Mouse (Mus musculus) forebrain, embryonic 11.5 days (tissue): ENCODE measurements at regions not wholly inside any gene's neighbourhood (a gene's known extent, or its start where the extent isn't known, plus 50 kb on each side); places are given as distances from the start of the nearest gene placed in this dataset.

Experiments
- ATAC-seq: fragments of 200-750 bp; cut with Nextera tagmentation; replicated peaks from 2 replicates; pipeline ENCODE4 v1.8.0; 2017; ENCODE audit warnings: moderate TSS enrichment; ENCODE audit not compliant: low FRiP score
- DNase-seq: peaks from one replicate; pipeline ENCODE4 v3.0.0-alpha.2; 2017; ENCODE audit warnings: low spot score
- H3K27ac ChIP-seq: fragments of 300-500 bp; sonication (generic); 2 replicates; pipeline ENCODE4 v1.5.1; 2014; ENCODE audit warnings: low read depth, low read length
- H3K27me3 ChIP-seq: fragments of 300-500 bp; sonication (generic); 2 replicates; pipeline ENCODE4 v1.6.1; 2014; ENCODE audit warnings: mild to moderate bottlenecking, low read length, mixed read lengths; ENCODE audit not compliant: control insufficient read depth, insufficient read depth
- H3K36me3 ChIP-seq: fragments of 300-500 bp; sonication (generic); 2 replicates; pipeline ENCODE4 v1.6.1; 2014; ENCODE audit warnings: mild to moderate bottlenecking, low read length, moderate library complexity, mixed read lengths; ENCODE audit not compliant: control insufficient read depth, insufficient read depth
- H3K4me1 ChIP-seq: fragments of 300-500 bp; sonication (generic); replicated peaks from 2 replicates; pipeline ENCODE4 v1.6.1; 2014; ENCODE audit warnings: low read length, mixed read lengths; ENCODE audit not compliant: control insufficient read depth, insufficient read depth
- H3K4me2 ChIP-seq: fragments of 300-500 bp; sonication (generic); 2 replicates; pipeline ENCODE4 v1.6.1; 2014; ENCODE audit warnings: low read depth, mild to moderate bottlenecking, low read length, moderate library complexity, mixed read lengths; ENCODE audit not compliant: severe bottlenecking
- H3K4me3 ChIP-seq: fragments of 300-500 bp; sonication (generic); 2 replicates; pipeline ENCODE4 v1.5.1; 2014; ENCODE audit warnings: low read depth, low read length
- H3K9ac ChIP-seq: fragments of 300-500 bp; sonication (generic); 2 replicates; pipeline ENCODE4 v1.6.1; 2014; ENCODE audit warnings: low read length
- H3K9me3 ChIP-seq: fragments of 300-500 bp; sonication (generic); 2 replicates; pipeline ENCODE4 v1.6.1; 2016; ENCODE audit warnings: low read length, mixed read lengths; ENCODE audit not compliant: control insufficient read depth
- WGBS: fragments of 180-500 bp; shearing (Covaris S2); extraction: QIAGEN DNeasy Blood & Tissue Kit; methylation state at CpG from one replicate; pipeline ENCODE4 v1.1.7; 2014; 5-methylcytosine and 5-hydroxymethylcytosine counted together

DNA sequence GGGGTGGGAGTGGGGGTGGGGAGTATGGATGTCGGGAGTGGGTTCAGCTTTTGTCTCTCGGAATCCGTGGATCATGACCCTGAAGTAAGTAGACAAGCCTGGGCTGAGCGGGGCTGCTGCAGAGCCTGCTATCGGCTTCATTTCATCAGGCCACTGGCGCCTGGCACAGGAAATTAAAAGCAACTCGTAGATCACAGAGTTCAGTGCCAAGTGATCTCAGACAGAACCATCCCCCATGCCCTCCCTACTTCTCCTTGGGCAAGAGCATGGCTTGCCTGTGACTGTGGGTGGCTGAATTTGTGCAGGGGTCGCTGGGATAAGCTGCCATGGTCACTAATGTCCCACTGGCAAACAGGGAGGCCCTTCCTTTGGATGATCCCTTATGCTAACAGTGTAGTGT is 161.3 kb upstream of the Il12b start:
- Histone ChIP-seq H3K9ac (no peak overlapping the region), H3K9me3 (no peaks in the 10 kb centered on the region), H3K36me3 (no peaks in the 10 kb centered on the region), H3K27ac (no peak overlapping the region), H3K27me3 (no peaks in the 10 kb centered on the region), H3K4me3 (no peak overlapping the region), H3K4me2 (no peak overlapping the region), H3K4me1 (no peaks in the 10 kb centered on the region)
- DNase-seq = no peak
- 86% methylated on average over 8 of the region's 8 CpGs for WGBS
- no peak for ATAC-seq

DNA sequence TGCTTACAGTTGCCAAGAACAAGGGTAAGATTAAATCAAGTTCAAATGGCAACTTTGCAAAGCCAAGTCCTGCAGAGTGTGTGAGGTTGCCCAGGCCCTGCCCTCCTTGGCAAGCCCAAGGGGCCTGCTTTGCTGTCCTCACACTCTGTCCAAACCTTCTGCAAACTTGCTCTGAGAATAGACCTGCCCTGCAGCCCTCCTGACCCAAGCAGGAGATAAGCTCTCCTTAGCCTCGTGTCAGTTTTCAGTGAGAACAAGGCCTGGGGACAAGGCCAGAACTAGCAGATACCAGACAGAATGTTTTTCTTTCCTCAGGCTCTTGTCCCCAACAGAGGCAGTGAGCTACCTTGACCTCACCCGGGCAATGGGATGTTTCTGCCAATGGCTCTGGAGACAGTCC is 156.7 kb upstream of the Il12b start:
- Histone ChIP-seq H3K27ac (no peak overlapping the region), H3K4me1 (no peaks in the 10 kb centered on the region), H3K36me3 (no peaks in the 10 kb centered on the region), H3K9me3 (no peaks in the 10 kb centered on the region), H3K9ac (no peak overlapping the region), H3K4me2 (no peak overlapping the region), H3K4me3 (no peak overlapping the region), H3K27me3 (no peaks in the 10 kb centered on the region)
- DNase-seq (no peak), ATAC-seq (no peak)
- 66% methylated on average over 2 of the region's 2 CpGs for WGBS

DNA sequence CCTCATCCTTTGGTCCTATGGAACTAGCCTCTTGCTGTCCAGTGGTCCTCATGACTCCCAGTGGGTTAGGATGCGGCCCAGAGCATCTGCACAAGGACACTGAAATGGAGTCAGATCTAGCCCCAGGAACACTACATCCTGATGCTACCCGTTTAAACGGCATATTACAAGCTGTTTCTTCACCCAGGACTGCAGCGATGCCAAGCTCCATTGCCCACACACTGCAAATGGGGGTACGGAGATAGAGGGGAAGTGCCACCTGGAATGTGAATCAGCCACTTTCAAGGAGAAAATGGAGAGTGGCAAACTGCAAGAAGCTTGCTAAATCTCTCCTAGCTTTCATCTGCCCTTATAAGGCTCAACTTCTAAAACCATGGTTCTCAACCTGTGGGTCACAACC is 148.0 kb upstream of the Il12b start:
- H3K36me3 ChIP-seq = no peaks in the 10 kb centered on the region
- no peaks in the 10 kb centered on the region for H3K4me1 ChIP-seq
- H3K4me2 ChIP-seq = no peak overlapping the region
- no peaks in the 10 kb centered on the region for H3K9me3 ChIP-seq
- ATAC-seq = no peak
- 91% methylated on average over 5 of the region's 5 CpGs for WGBS
- H3K27ac ChIP-seq = no peak overlapping the region
- H3K4me3 ChIP-seq = no peak overlapping the region
- H3K9ac ChIP-seq = no peak overlapping the region
- no peak for DNase-seq
- H3K27me3 ChIP-seq = no peaks in the 10 kb centered on the region

DNA sequence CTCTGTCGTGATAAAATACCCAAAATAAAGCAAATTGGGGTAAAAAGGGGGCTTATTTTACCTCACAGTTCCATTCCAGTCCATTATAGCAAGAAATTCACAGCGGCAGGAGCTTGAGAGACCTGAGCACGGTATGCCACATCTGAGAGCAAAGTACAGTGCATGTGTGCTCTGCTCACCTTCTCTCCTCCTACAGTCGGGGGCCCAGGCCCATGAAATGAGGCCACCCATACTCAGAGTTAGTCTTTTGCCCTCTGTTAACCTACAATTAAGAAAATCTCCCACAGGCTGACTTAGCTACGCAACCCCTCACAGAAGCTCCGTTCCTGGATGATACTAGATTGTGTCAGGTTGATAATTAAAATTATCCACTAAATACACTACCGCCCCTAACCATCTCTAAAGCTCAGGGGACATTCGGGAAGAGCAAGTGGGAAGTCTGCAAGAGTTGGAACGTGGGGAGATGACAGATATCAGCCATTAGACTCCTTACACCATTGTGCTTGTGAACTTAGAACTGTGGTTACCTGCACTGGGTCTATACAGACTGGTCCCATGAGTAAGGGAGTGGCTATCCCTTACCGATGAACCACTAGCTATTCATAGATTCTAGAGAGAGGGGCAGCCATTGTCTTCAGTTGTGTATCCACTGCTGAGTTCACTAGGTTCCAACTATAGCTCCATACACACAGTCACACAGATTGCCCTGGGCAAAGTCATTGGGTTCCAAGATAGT is 139.3 kb upstream of the Il12b start:
- DNase-seq (no peak), ATAC-seq (no peak)
- Histone ChIP-seq H3K27me3 (no peaks in the 10 kb centered on the region), H3K4me1 (no peaks in the 10 kb centered on the region), H3K9me3 (no peaks in the 10 kb centered on the region), H3K4me3 (no peak overlapping the region), H3K27ac (no peak overlapping the region), H3K4me2 (no peak overlapping the region), H3K36me3 (no peaks in the 10 kb centered on the region), H3K9ac (no peak overlapping the region)
- WGBS = 87% methylated on average over 10 of the region's 10 CpGs

DNA sequence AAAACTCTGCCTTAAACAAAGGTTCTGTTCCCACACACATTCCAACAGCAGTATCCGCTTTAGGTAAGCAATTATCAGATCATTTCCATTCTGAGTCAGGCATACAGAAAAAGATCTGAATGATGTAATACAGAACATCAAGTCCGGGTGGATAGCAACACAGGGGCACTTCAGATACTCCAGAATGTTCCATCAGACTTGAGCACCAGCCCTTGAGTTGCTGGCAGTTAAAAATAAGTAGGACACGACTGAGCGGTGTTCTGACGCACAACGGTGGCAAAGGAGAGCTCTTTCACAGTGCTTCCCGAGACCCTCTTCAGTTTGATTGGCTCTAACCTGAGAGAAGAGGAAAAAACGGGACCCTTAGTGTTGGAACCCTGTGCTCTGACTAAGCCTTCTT is 138.2 kb upstream of the Il12b start:
- H3K9ac ChIP-seq = no peak overlapping the region
- no peaks in the 10 kb centered on the region for H3K27me3 ChIP-seq
- H3K4me3 ChIP-seq = no peak overlapping the region
- no peak overlapping the region for H3K4me2 ChIP-seq
- 80% methylated on average over 8 of the region's 8 CpGs for WGBS
- no peak overlapping the region for H3K27ac ChIP-seq
- no peak for ATAC-seq
- H3K36me3 ChIP-seq = no peaks in the 10 kb centered on the region
- no peaks in the 10 kb centered on the region for H3K9me3 ChIP-seq
- no peaks in the 10 kb centered on the region for H3K4me1 ChIP-seq
- DNase-seq = no peak

DNA sequence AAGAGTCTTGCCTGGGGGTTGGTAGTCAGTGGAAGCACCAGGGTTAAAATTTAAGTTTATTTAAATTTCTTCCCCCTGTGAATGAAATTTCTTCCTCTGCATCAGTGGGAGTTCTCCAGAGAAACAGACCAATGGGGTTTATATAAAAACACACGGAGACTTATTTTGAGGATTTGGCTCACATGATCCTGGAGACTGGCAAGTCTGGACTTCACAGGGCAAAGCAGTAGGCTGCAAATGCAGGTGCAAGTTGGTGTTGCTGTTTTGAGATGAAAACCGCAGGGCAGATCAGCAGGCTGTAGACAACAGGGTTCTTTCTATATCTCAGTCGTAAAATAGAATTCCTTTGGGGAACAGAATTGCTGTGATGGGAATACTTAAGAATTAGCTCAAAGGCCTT is 137.3 kb upstream of the Il12b start:
- Histone ChIP-seq H3K27ac (no peak overlapping the region), H3K9ac (no peak overlapping the region), H3K9me3 (no peaks in the 10 kb centered on the region), H3K4me1 (no peaks in the 10 kb centered on the region), H3K4me2 (no peak overlapping the region), H3K27me3 (no peaks in the 10 kb centered on the region), H3K36me3 (no peaks in the 10 kb centered on the region), H3K4me3 (no peak overlapping the region)
- ATAC-seq (no peak), DNase-seq (no peak)
- WGBS = 93% methylated on average over 3 of the region's 3 CpGs

DNA sequence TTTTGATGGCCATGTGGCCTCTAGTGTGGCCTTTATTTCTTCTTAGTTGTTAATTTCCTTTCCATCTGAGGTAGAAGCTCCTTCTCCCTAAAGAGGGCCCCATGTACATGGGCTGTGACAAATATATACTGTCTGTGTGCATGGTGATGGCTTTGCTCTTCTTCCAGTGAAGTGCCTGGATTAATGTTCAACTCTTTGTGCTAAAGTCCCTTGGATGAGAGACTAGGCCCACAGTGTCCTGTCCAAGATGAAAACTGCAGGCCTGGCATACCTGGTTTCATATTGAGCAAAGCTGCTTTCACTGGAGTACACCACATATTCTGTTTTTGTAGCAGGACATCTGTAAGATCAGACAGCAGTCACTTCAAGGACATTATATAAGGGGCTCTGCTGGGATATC is 127.6 kb upstream of the Il12b start:
- no peaks in the 10 kb centered on the region for H3K4me1 ChIP-seq
- H3K4me3 ChIP-seq = no peak overlapping the region
- H3K36me3 ChIP-seq = no peaks in the 10 kb centered on the region
- no peak overlapping the region for H3K9ac ChIP-seq
- no peaks in the 10 kb centered on the region for H3K27me3 ChIP-seq
- DNase-seq (no peak), ATAC-seq (no peak)
- H3K27ac ChIP-seq = no peak overlapping the region
- H3K9me3 ChIP-seq = no peaks in the 10 kb centered on the region
- no peak overlapping the region for H3K4me2 ChIP-seq

DNA sequence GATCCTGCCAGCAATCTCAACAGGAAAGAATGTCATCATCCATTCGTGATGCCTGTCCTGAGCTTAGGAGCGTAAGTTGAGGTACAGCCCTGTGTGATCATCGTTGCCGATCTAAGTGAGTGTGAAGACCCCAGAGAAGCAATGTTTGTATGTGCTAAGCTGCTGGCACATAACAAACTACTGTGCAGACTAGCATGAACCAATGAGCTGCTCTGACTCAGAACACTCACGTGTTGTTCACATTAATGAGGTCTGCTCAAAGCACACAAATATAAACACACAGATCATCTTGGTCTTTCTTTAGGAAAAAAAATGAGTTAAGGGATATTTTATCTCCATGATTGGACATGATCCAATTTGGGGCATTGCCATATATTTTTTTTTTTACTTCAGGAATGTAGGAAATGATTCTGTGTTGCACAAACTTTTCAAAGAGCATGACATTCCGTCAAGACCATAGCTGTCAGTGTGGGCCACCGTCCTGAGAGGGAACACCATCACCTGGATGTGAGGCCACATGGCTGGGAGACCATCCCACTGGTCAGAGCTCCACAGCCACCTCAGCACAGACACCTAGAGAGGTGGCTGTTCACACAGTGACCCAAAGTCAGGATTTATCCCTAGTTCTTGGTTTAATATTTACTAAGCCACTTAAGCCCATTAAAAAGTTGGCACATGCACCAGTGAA is 121.2 kb upstream of the Il12b start:
- WGBS = 91% methylated on average over 7 of the region's 7 CpGs
- no peak for ATAC-seq

DNA sequence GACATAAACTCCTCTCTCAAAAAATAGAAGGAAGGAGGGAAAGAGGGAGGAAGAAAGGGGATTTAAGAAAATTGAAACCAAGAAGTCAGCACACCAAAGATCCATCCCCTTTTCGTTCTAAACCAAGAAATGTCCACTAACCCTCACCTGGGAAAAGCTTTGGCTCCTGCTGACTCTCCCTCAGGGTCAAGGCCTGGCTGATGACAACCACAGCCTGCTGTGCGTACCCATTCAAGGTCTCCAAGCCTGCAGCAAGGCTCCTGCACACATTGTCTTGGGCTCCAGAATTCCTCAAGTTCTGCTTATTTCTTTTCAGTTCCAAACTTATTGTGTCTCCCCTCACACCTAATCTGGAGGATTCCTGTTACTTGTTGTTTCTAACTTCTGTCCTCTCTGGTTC is 113.9 kb upstream of the Il12b start:
- H3K9ac ChIP-seq = no peak overlapping the region
- H3K4me2 ChIP-seq = no peak overlapping the region
- H3K4me1 ChIP-seq = no peaks in the 10 kb centered on the region
- no peaks in the 10 kb centered on the region for H3K9me3 ChIP-seq
- ATAC-seq = no peak
- H3K4me3 ChIP-seq = no peak overlapping the region
- no peaks in the 10 kb centered on the region for H3K27me3 ChIP-seq
- H3K36me3 ChIP-seq = no peaks in the 10 kb centered on the region
- no peak for DNase-seq
- no peak overlapping the region for H3K27ac ChIP-seq
- WGBS = 63% methylated on average over 2 of the region's 2 CpGs

More for the DNA sequence above, 121.2 kb upstream of the Il12b start:
- no peak overlapping the region for H3K9ac ChIP-seq
- no peaks in the 10 kb centered on the region for H3K27me3 ChIP-seq
- no peaks in the 10 kb centered on the region for H3K9me3 ChIP-seq
- H3K4me2 ChIP-seq = no peak overlapping the region
- H3K4me3 ChIP-seq = no peak overlapping the region
- H3K27ac ChIP-seq = no peak overlapping the region
- H3K4me1 ChIP-seq = no peaks in the 10 kb centered on the region
- DNase-seq = no peak
- no peaks in the 10 kb centered on the region for H3K36me3 ChIP-seq
